Mouse (Mus musculus): Measurements from ENCODE around the gene Tspan4.
A peak's percentile ranks its signal among the peaks of the same experiment; 100 is the strongest.

Tspan4 gene

GRCm38 (mm10) chr7:141506278-141506677, 31.2 kb downstream of the Tspan4 start:
- no peak for DNase-seq (ENCODE audit: low spot score in 2 of 2)

DNA sequence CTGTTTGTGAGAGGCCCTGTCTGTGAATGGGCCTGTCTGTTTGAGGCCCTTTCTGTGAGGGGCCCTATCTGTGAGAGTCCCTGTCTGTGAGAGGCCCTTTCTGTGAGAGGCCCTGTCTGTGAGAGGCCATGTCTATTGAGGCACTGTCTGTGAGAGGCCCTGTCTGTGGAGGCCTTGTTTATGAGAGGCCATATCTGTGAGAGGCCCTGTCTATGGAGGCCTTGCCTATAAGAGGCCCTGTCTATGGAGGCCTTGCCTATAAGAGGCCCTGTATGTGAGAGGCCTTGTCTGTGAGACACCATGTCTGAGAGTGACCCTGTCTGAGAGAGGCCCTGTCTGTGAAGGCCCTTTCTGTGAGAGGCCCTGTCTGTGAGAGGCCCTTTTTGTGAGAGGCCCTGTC, 33.1 kb downstream of the Tspan4 start:
- DNase-seq (ENCODE audit: low spot score in 2 of 2): no peak

- DNase-seq (ENCODE audit: low spot score in 2 of 2): no peak
Measured at GRCm38 (mm10) chr7:141510196-141510595, 35.2 kb downstream of the Tspan4 start.

DNA sequence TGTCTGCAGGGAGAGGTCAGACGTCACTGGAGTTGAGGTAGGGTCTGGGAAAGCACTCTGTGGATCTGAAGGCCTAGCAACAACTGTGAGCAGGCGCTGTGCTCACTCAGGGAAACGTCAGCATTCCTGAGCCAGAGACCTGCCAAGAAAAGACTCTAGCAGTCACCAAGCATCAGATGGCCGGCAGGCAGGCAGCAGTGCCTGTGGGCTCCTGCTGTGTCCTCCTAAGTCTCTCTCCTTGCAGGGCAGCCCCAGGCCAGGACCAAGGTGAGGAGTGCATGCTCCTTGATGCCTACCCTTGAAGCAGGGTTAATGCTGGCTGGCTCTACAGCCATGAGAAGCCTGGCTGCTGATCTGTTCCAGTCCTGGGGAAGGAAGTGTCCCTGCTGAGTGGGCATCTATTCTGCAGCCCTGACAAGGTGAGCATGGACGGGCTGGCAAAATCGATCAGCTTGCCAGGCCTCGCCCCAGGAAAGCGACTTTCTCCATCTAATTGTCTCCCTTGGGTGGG, 35.7 kb downstream of the Tspan4 start:
- no peak for DNase-seq (ENCODE audit: low spot score in 2 of 2)

DNA sequence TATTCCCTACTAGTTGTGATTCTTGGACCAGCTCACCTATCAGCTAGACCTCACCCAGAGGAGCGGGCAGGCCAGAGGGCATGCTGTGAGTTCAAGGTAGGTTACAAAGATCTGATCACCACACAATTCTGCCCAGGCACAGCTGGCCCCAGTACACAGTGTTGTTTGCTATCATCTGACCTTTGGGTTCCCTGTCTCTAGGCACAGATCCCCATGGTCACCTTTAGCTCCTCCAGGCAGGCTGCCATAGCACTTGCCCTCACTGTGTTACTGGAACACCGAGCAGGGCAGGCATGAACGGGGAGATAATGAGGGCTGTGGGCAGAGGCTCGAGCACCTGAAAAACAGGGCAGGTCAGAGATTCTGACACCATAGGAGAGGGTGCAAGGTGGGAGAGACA, 42.6 kb downstream of the Tspan4 start:
- DNase-seq (ENCODE audit: low spot score in 2 of 2): no peak

DNA sequence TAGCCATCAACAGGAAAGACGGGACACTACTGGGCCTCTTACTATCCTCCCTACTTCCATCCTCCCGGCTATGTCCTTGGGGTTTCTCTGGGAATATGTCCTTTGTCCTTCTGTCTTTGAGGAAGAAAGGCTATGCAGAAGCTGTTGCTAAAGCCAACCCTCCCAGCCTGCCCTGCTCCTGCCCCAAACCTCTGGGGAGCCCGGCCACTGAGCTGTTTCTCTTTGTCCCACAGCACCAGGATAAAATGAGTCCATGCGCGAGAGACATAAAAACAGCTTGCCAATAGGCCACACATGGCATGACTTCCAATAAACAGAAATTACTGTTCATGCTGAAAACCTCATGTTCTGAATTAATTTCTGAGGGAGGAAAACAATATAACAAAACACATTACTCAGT, 43.3 kb downstream of the Tspan4 start:
- no peak for DNase-seq (ENCODE audit: low spot score in 2 of 2)

- DNase-seq (ENCODE audit: low spot score in 2 of 2): no peak
Measured at GRCm38 (mm10) chr7:141518926-141519325, 43.9 kb downstream of the Tspan4 start.

- no peak for DNase-seq (ENCODE audit: low spot score in 2 of 2)
Measured at GRCm38 (mm10) chr7:141519795-141520194, 44.8 kb downstream of the Tspan4 start.

GRCm38 (mm10) chr7:141523007-141523406, 48.0 kb downstream of the Tspan4 start:
- no peak for DNase-seq (ENCODE audit: low spot score in 2 of 2)

DNA sequence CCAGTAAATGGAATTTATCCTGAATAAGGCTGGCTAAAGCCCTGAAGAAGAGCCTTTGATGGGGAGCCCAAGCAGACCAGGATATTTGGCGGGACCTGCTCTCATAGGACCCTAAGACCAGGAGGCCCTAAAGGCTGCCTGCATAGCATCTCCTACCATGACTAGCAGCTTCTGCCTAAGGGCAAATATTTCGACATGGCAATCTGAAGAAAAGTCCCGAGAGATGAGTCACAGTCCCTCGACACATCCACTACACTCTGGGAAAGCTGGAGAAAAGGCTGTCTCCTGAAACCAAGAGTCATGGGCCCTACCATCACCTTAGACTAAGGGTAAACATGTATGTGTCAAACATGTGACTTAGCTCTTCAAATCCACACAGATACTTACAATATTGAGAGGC, 49.2 kb downstream of the Tspan4 start:
- no peak for DNase-seq (ENCODE audit: low spot score in 2 of 2)

GRCm38 (mm10) chr7:141524760-141525579, 49.9 kb downstream of the Tspan4 start:
- peak; percentile 76 to 79 for DNase-seq (ENCODE audit: low spot score in 2 of 2)

GRCm38 (mm10) chr7:141525580-141525925, 50.5 kb downstream of the Tspan4 start:
- no peak for DNase-seq (ENCODE audit: low spot score in 2 of 2)

DNA sequence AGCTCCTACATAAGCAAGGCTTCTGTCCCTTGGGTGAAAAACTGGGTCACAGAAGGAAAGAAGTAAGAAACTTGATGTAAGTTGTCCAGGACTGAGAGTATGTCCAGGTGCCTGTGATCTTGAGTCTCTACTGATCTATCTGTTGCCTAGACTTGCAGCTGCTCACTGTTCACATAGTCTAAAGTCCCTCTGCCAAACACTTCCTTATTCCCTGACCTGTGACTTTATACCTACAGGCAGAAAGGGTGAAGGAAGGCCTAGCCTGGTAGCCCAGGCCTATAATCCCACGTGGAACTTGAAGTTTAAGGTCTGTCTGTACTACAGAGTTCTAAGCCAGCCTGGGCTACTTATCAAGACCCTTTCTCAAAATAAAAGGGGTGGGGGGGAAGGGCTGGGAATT, 60.5 kb downstream of the Tspan4 start:
- no peak for DNase-seq (ENCODE audit: low spot score in 2 of 2)

DNA sequence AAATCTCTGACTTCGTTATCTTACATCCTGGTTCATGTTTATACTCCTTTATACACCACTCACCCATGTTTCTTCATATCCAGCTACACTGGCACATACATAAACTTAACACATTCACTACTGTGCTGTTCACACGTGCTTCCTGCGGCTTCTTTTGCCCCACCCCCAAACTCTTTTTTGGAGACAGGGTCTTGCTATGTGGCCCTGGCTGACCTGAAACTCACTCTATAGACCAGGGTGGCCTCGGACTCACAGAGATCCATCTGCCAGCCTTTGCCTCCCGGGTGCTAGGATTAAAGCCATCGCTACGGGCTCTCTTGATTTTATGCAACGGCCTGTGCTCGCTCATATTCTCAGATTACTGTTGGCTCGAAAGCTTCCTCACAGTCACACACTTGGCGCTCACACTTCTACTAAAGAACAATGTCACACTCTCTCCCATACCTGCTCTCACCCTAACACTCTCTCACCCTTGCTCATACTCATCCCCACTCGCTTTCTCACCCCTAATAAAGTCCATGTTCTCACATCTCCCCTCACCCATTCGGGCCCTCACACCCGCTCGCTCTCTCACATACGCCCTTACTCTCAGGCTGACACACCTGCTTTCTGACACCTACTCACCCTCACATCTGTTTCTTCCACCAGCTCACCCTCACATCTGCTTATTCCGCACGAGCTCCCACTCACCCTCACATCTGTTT, 64.0 kb downstream of the Tspan4 start:
- DNase-seq (ENCODE audit: low spot score in 2 of 2): peak in 1 of 2 experiments; percentile 13

- DNase-seq (ENCODE audit: low spot score in 2 of 2): peak; percentile 97 to 98
Measured at GRCm38 (mm10) chr7:141539556-141540311, 64.7 kb downstream of the Tspan4 start, which contains the start of gene Chid1. Chid1 (minus strand) TSS chr7:141539857.

- DNase-seq (ENCODE audit: low spot score in 2 of 2): peak; percentile 78 to 89
Measured at GRCm38 (mm10) chr7:141540312-141541081, 65.5 kb downstream of the Tspan4 start.

GRCm38 (mm10) chr7:141541681-141542080, 66.6 kb downstream of the Tspan4 start:
- DNase-seq (ENCODE audit: low spot score in 2 of 2): no peak

- DNase-seq (ENCODE audit: low spot score in 2 of 2): no peak
Measured at GRCm38 (mm10) chr7:141542588-141542987, 67.5 kb downstream of the Tspan4 start.
